Mouse (Mus musculus) cerebellum, adult 2 months (tissue): ENCODE measurements around the gene Pithd1.
A peak's percentile ranks its signal among the peaks of the same experiment; 100 is the strongest.

Experiments
- CTCF ChIP-seq: fragments of 200-500 bp; IDR thresholded peaks from 2 replicates; pipeline ENCODE4 v1.5.1; 2011; ENCODE audit warnings: low read depth, mild to moderate bottlenecking, control low read depth, low read length, moderate library complexity, borderline replicate concordance; ENCODE audit not compliant: insufficient read depth
- POLR2A ChIP-seq: fragments of 200-500 bp; IDR thresholded peaks from 2 replicates; pipeline ENCODE4 v1.6.1; 2011; ENCODE audit warnings: low read length, control low read depth, borderline replicate concordance; ENCODE audit not compliant: insufficient read depth

DNA sequence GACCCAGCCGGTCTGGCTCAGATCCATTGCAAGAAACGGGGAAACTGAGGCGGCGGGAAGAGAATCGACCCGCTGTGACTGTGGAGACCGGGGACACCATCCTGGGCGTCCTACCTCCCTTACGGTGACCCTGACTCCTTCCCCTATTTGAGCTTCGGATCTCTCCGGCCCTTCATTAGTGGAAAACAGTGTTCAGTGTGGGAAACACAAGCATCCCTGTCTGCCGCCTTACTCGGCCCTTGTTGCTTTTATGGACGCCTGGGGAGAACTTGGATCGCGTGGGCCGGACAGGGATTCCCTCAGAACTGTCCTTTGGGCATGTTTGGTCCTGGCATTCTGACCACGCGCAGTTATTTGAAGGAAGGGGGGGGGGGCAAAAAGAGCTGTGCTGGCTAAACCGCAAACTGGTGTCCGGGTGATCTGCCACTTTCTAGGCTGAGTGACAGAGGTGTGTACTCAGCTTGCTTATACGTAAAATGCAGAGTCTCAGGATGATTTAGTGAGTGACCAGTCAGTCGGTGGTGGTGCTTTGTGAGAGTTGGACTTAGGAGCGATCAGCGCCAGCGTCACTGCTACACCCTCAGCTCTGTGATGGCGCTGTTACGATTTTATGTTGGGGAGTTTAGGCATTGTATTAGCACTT lies 40.3 kb downstream of the Pithd1 start:
- TF ChIP-seq POLR2A (peak; percentile 25; the same call in 1 of the 2 replicates), CTCF (no peak)
